Mouse (Mus musculus): ENCODE measurements around the gene Ndufs8. TPM values are rescaled to one million over a fixed set of nuclear protein-coding genes. Genes with fewer than 3 reads are reported as not detected.

Gene Ndufs8
- polyA plus RNA-seq, 1 experiment from 2014 or later, result 242 TPM

Other genes starting within 250 kb of the Ndufs8 start
- gene Lrp5, start 226.2 kb downstream of the Ndufs8 start, polyA plus RNA-seq (2016; fragmentation: Nextera tagmentation; extraction: Ambion mirVana), result 7.7 and 8.4 TPM in 2 replicates
- gene 1810055G02Rik, start 204.5 kb downstream of the Ndufs8 start, polyA plus RNA-seq (2016; fragmentation: Nextera tagmentation; extraction: Ambion mirVana), result 33.0 and 41.1 TPM in 2 replicates
- 38.3 and 44.2 TPM in 2 replicates for gene Kmt5b, start 145.4 kb downstream of the Ndufs8 start, polyA plus RNA-seq (2016; fragmentation: Nextera tagmentation; extraction: Ambion mirVana)
- gene Chka, start 61.0 kb downstream of the Ndufs8 start, polyA plus RNA-seq (2016; fragmentation: Nextera tagmentation; extraction: Ambion mirVana), result 55.7 and 62.8 TPM in 2 replicates
- 41.3 and 47.0 TPM in 2 replicates for gene Tcirg1, start 5.6 kb downstream of the Ndufs8 start, polyA plus RNA-seq (2016; fragmentation: Nextera tagmentation; extraction: Ambion mirVana)
- 0.60 and 0.65 TPM in 2 replicates for gene Aldh3b1, start 17.0 kb upstream of the Ndufs8 start, polyA plus RNA-seq (2016; fragmentation: Nextera tagmentation; extraction: Ambion mirVana)
- 11.7 and 12.1 TPM in 2 replicates for gene Unc93b1, start 22.4 kb upstream of the Ndufs8 start, polyA plus RNA-seq (2016; fragmentation: Nextera tagmentation; extraction: Ambion mirVana)
- gene Aldh3b3, start 45.9 kb upstream of the Ndufs8 start, polyA plus RNA-seq (2016; fragmentation: Nextera tagmentation; extraction: Ambion mirVana), result not detected in 2 replicates
- 2.7 and 3.6 TPM in 2 replicates for gene Aldh3b2, start 59.6 kb upstream of the Ndufs8 start, polyA plus RNA-seq (2016; fragmentation: Nextera tagmentation; extraction: Ambion mirVana)
- gene Acy3, start 73.8 kb upstream of the Ndufs8 start, polyA plus RNA-seq (2016; fragmentation: Nextera tagmentation; extraction: Ambion mirVana), result 3.6 and 3.7 TPM in 2 replicates
- not detected in 2 replicates for gene Tbx10, start 80.0 kb upstream of the Ndufs8 start, polyA plus RNA-seq (2016; fragmentation: Nextera tagmentation; extraction: Ambion mirVana)
- 30.8 and 31.5 TPM in 2 replicates for gene Nudt8, start 87.8 kb upstream of the Ndufs8 start, polyA plus RNA-seq (2016; fragmentation: Nextera tagmentation; extraction: Ambion mirVana)
- 4.6 and 5.5 TPM in 2 replicates for gene Gm49405, start 87.9 kb upstream of the Ndufs8 start, polyA plus RNA-seq (2016; fragmentation: Nextera tagmentation; extraction: Ambion mirVana)
- 6.8 and 7.6 TPM in 2 replicates for gene Doc2g, start 90.5 kb upstream of the Ndufs8 start, polyA plus RNA-seq (2016; fragmentation: Nextera tagmentation; extraction: Ambion mirVana)
- 180 and 201 TPM in 2 replicates for gene Ndufv1, start 100.0 kb upstream of the Ndufs8 start, polyA plus RNA-seq (2016; fragmentation: Nextera tagmentation; extraction: Ambion mirVana)
- gene Gstp1, start 125.2 kb upstream of the Ndufs8 start, polyA plus RNA-seq (2016; fragmentation: Nextera tagmentation; extraction: Ambion mirVana), result 476 and 504 TPM in 2 replicates
- gene Gstp2, start 133.2 kb upstream of the Ndufs8 start, polyA plus RNA-seq (2016; fragmentation: Nextera tagmentation; extraction: Ambion mirVana), result 1.8 and 10.6 TPM in 2 replicates
- gene Gstp3, start 146.8 kb upstream of the Ndufs8 start, polyA plus RNA-seq (2016; fragmentation: Nextera tagmentation; extraction: Ambion mirVana), result not detected in 2 replicates
- not detected in 2 replicates for gene Cabp2, start 168.8 kb upstream of the Ndufs8 start, polyA plus RNA-seq (2016; fragmentation: Nextera tagmentation; extraction: Ambion mirVana)
- gene Cdk2ap2, start 184.4 kb upstream of the Ndufs8 start, polyA plus RNA-seq (2016; fragmentation: Nextera tagmentation; extraction: Ambion mirVana), result 66.9 and 67.1 TPM in 2 replicates
- gene Pitpnm1, start 187.2 kb upstream of the Ndufs8 start, polyA plus RNA-seq (2016; fragmentation: Nextera tagmentation; extraction: Ambion mirVana), result 11.6 and 13.0 TPM in 2 replicates
- 86.5 and 87.5 TPM in 2 replicates for gene Aip, start 213.1 kb upstream of the Ndufs8 start, polyA plus RNA-seq (2016; fragmentation: Nextera tagmentation; extraction: Ambion mirVana)
- gene Gpr152, start 227.0 kb upstream of the Ndufs8 start, polyA plus RNA-seq (2016; fragmentation: Nextera tagmentation; extraction: Ambion mirVana), result not detected in 2 replicates
- 0.12 and 0.14 TPM in 2 replicates for gene Cabp4, start 231.3 kb upstream of the Ndufs8 start, polyA plus RNA-seq (2016; fragmentation: Nextera tagmentation; extraction: Ambion mirVana)
- gene Coro1b, start 235.8 kb upstream of the Ndufs8 start, polyA plus RNA-seq (2016; fragmentation: Nextera tagmentation; extraction: Ambion mirVana), result 125 and 131 TPM in 2 replicates
- 1.3 and 1.4 TPM in 2 replicates for gene Ptprcap, start 240.8 kb upstream of the Ndufs8 start, polyA plus RNA-seq (2016; fragmentation: Nextera tagmentation; extraction: Ambion mirVana)